Mouse (Mus musculus) heart, embryonic 14.5 days (tissue): ENCODE measurements around the gene Rbfox2. TPM values are rescaled to one million over a fixed set of nuclear protein-coding genes. Genes with fewer than 3 reads are reported as not detected.

Source experiments
- ATAC-seq: fragments of 200-750 bp; cut with Nextera tagmentation; 2 replicates; pipeline ENCODE4 v1.8.0; 2017; ENCODE audit warnings: low read depth, moderate TSS enrichment; ENCODE audit not compliant: insufficient number of reproducible peaks, insufficient read depth, low FRiP score
- H3K27ac ChIP-seq, 2 experiments: fragments of 200-500 bp in 1 of 2; fragments of 300-500 bp in 1 of 2; sonication (generic) in 1 of 2; replicated peaks in 1 of 2; 2 replicates each; pipeline ENCODE4 v1.5.1; 2012 to 2014; ENCODE audit warnings: low read depth in 2 of 2, low read length in 2 of 2, control low read depth in 1 of 2, mild to moderate bottlenecking in 1 of 2, mixed read lengths in 1 of 2; ENCODE audit not compliant: control insufficient read depth in 1 of 2, insufficient read depth in 1 of 2
- H3K27me3 ChIP-seq: fragments of 300-500 bp; sonication (generic); 2 replicates; pipeline ENCODE4 v1.6.1; 2014; ENCODE audit warnings: mild to moderate bottlenecking, low read length, control low read depth; ENCODE audit not compliant: control insufficient read depth, insufficient read depth
- H3K36me3 ChIP-seq: fragments of 300-500 bp; sonication (generic); 2 replicates; pipeline ENCODE4 v1.6.1; 2014; ENCODE audit warnings: mild to moderate bottlenecking, control low read depth, low read length, mixed read lengths; ENCODE audit not compliant: control insufficient read depth, insufficient read depth
- H3K4me1 ChIP-seq, 2 experiments: fragments of 200-500 bp in 1 of 2; fragments of 300-500 bp in 1 of 2; sonication (generic) in 1 of 2; 2 replicates each; pipeline ENCODE4 v1.6.1; 2012 to 2014; ENCODE audit warnings: low read length in 2 of 2, control low read depth in 1 of 2, mixed read lengths in 1 of 2; ENCODE audit not compliant: control insufficient read depth in 2 of 2, insufficient read depth in 2 of 2
- H3K4me2 ChIP-seq: fragments of 300-500 bp; sonication (generic); 2 replicates; pipeline ENCODE4 v1.6.1; 2014; ENCODE audit warnings: mild to moderate bottlenecking, low read length
- H3K4me3 ChIP-seq, 2 experiments: fragments of 200-500 bp in 1 of 2; fragments of 300-500 bp in 1 of 2; sonication (generic) in 1 of 2; 2 replicates each; pipeline ENCODE4 v1.5.1; 2012 to 2014; ENCODE audit warnings: low read length in 2 of 2, mild to moderate bottlenecking in 2 of 2, control low read depth in 1 of 2, low read depth in 1 of 2, moderate library complexity in 1 of 2; ENCODE audit not compliant: control insufficient read depth in 1 of 2, insufficient read depth in 1 of 2
- H3K9ac ChIP-seq: fragments of 300-500 bp; sonication (generic); 2 replicates; pipeline ENCODE4 v1.6.1; 2014; ENCODE audit warnings: mild to moderate bottlenecking, low read length
- H3K9me3 ChIP-seq: fragments of 300-500 bp; sonication (generic); 2 replicates; pipeline ENCODE4 v1.6.1; 2016; ENCODE audit warnings: low read length, control low read depth; ENCODE audit not compliant: control insufficient read depth
- WGBS: fragments of 180-500 bp; shearing (Covaris S2); extraction: QIAGEN DNeasy Blood & Tissue Kit; methylation state at CpG from one replicate; pipeline ENCODE4 v1.1.7; 2014; 5-methylcytosine and 5-hydroxymethylcytosine counted together
- polyA plus RNA-seq: library from polyadenylated mRNA; unstranded; fragments of >200 nt; fragmentation: Nextera tagmentation; extraction: Ambion mirVana; gene quantifications from 2 replicates; pipeline ENCODE4 v1.2.1, GENCODE M21; 2014

The Rbfox2 gene
- polyA plus RNA-seq, 1 experiment from 2014 or later = 89.1 TPM

DNA sequence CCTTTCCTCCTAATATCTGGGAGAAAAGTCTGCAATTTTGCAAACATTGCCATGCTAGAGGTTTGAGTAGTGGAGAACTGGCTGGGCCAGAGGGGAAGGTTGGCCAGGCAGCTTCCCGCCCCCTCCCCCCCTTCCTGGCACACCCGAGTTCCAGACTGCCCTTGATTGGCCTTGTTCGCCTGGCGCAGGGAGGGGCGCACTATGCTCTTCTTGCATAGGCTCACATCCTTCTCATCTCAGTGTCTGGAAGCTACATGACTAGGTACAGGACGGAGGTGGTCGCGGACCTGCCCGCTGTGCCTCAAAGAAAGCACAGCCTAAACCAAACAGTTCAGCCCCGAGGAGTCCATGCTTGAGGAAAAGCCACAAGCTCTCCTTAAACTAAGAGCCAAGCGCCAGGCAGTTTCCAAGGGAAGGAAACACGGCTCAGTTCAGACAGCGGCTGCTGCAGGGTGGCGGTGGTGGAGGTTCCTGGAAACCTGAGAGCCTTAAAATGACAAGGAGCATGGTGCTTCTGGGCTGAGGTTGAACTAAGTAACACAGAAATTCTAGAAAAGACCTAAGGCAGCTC is 226.0 kb downstream of the Rbfox2 start:
- Histone ChIP-seq H3K9ac (no peak overlapping the region), H3K27ac (no peak overlapping the region), H3K27me3 (no peaks in the 10 kb centered on the region), H3K4me3 (no peak overlapping the region), H3K4me1 (peaks cover 2 to 16% of the 10 kb centered on the region in 2 experiments; a peak in 3 of 4 replicates), H3K9me3 (no peaks in the 10 kb centered on the region), H3K36me3 (peaks cover 96% of the 10 kb centered on the region), H3K4me2 (no peak overlapping the region)
- WGBS = 81% methylated on average over 14 of the region's 14 CpGs
- ATAC-seq = no peak

DNA sequence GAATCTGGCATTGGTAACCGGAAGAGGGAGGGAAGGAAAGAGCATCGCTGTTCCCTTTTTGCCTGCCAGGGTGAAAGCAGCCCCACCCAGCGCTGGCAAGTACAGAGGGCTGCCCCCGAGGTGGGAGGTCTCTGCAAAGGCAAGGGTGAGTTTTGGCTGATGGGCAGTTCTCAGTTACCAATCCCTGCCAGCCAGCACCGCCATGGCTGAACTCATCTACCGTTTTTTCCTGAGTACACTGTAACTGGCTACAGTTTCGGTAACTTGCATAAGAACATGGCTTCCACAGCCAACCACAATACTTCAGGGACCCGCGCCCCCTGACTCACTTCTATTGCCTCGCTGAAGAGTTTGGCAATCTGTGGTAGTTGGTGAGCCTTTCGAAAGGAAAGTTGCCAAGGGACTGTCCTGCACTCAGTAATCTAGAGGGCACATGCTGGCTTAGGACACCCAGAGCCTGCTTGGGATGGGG is 226.9 kb downstream of the Rbfox2 start:
- Histone ChIP-seq H3K4me2 (no peak overlapping the region), H3K27me3 (no peaks in the 10 kb centered on the region), H3K4me3 (no peak overlapping the region), H3K27ac (no peak overlapping the region), H3K9me3 (no peaks in the 10 kb centered on the region), H3K4me1 (peaks cover 0 to 8% of the 10 kb centered on the region in 2 experiments; a peak in 1 of 4 replicates), H3K36me3 (peaks cover 95% of the 10 kb centered on the region), H3K9ac (no peak overlapping the region)
- WGBS = 78% methylated on average over 11 of the region's 11 CpGs
- ATAC-seq = no peak

DNA sequence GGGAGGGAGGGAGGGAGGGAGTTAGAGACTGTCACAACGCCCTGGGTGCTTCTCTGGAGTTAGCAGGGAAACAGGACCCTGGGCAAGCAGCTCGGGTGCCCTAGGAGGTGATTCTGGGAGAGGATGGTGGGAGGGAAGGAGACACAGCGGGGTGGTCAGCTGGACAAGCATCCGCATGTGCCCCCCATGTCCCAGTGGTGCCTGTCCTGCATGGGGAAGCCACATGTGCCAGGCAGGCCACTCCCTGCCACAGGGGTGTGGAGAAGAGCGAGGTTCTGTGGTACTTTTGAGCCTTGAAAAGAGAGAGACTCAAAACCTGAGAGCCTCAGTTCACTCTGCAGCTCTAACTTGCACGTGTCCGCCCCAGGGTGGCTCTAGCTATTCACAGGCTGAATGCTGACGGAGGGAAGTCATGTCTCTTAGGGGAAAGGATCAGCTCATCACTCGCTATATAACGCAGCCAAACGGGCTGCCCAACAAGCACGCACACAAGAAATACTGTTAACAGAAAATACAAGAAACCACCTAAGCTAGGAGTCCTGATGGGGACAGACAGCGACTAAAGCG is 227.5 kb downstream of the Rbfox2 start:
- Histone ChIP-seq H3K36me3 (peaks cover 94% of the 10 kb centered on the region), H3K9me3 (no peaks in the 10 kb centered on the region), H3K4me3 (no peak overlapping the region), H3K27ac (no peak overlapping the region), H3K4me2 (no peak overlapping the region), H3K4me1 (0 out of 4 replicates have a peak, but pooled peaks cover 0 to 8% of the 10 kb centered on the region in 2 experiments), H3K27me3 (no peaks in the 10 kb centered on the region), H3K9ac (no peak overlapping the region)
- 79% methylated on average over 14 of the region's 14 CpGs for WGBS
- no peak for ATAC-seq

DNA sequence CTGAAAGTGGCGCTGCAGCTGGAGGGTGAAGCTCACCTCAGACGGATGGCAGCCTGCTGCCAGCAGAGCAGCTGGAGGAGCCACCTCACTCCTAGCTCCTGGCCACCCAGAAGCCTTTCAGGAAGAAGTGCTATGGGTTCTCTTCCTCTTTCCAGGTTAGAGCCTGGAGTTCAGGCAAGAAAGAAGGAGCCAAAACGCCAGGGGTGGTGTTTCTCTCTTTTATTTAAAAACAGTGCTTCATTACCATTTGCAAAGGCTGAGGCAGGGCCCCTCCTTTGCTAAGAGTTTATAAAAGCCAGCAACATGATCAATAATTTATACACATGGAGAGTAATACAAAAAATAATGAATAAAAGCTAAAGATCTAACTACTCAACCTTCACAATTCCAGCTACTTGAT is 228.0 kb downstream of the Rbfox2 start:
- Histone ChIP-seq H3K27me3 (no peaks in the 10 kb centered on the region), H3K9ac (no peak overlapping the region), H3K4me3 (no peak overlapping the region), H3K36me3 (peaks cover 89% of the 10 kb centered on the region), H3K4me2 (no peak overlapping the region), H3K27ac (no peak overlapping the region), H3K9me3 (no peaks in the 10 kb centered on the region), H3K4me1 (0 out of 4 replicates have a peak, but pooled peaks cover 0 to 8% of the 10 kb centered on the region in 2 experiments)
- WGBS = 86% methylated on average over 3 of the region's 3 CpGs
- no peak for ATAC-seq

DNA sequence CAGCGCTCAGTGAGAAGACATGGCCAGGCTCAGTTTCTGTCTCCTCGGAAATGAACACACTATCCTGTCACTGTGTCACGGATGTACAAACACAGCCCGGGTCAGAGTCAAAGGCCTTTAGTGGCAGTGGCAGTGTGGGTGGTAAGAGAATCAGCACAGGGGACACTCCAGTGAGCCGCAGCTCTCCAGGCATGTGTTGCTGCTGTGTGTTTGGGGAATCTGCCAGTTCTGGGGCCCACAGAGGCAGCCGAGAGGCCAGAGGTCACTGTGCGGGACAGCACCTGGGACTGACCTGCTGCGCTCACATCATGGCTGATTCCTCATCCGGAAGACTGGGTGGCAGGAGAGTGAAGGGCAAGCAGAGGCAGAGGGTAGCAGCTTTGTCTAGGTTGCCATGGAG is 228.9 kb downstream of the Rbfox2 start:
- Histone ChIP-seq H3K4me1 (0 out of 4 replicates have a peak, but pooled peaks cover 0 to 8% of the 10 kb centered on the region in 2 experiments), H3K27me3 (no peaks in the 10 kb centered on the region), H3K36me3 (peaks cover 80% of the 10 kb centered on the region), H3K4me2 (no peak overlapping the region), H3K4me3 (no peak overlapping the region), H3K9ac (no peak overlapping the region), H3K9me3 (no peaks in the 10 kb centered on the region), H3K27ac (no peak overlapping the region)
- ATAC-seq = no peak
- 95% methylated on average over 9 of the region's 9 CpGs for WGBS

DNA sequence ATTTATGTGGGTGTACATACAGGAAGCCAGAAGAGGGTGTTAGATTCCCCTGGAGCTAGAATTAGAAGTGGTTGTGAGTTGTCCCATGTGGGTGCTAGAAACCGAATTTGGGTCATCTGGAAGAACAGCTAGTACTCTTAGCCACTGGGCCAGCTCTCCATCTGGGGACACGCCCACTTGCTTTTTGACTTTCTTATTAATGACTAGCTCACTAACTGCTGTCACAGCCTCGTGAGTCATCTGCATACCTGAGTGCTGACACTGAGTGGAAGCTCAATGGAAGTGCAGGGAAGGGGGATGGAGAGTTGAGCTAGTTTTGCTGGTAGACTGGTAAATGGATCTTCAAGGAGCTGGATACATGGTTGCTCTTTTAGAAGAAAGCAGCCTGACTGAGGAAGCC is 230.3 kb downstream of the Rbfox2 start:
- WGBS = 80% methylated on average over 3 of the region's 3 CpGs
- Histone ChIP-seq H3K9me3 (no peaks in the 10 kb centered on the region), H3K36me3 (peaks cover 67% of the 10 kb centered on the region), H3K4me1 (peaks cover 2 to 10% of the 10 kb centered on the region in 2 experiments; a peak in 2 of 4 replicates), H3K27me3 (no peaks in the 10 kb centered on the region), H3K27ac (no peak overlapping the region), H3K4me3 (no peak overlapping the region), H3K4me2 (no peak overlapping the region), H3K9ac (no peak overlapping the region)
- ATAC-seq = no peak

DNA sequence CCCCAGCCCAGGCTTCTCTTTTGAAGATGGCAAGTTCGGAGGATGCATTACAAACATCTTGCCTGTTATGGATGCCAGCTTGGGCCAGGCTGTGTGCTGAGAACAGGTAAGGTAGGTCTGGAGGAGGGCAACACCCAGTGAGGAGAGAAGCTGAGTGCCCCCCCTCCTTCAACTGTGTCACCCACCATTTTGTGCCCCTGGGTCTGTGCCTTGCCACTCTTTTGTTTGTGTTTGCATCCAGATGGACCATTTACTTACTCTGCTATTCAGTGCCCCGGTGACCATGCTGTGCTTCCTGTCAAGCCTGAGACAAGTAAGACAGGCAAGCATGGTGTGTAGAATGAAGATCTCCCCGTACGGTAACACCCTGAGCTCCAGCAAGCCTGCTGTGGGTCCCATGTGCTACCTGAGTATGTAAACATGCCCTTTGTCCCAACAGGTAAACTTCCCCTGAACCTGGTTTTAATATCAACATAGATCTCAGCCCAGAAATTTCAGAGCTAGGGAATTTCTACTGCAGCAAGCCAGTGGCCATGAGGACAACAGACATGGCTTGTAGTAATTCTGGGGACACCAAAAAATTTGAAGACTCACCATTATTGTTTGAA is 234.1 kb downstream of the Rbfox2 start:
- H3K9ac ChIP-seq = no peak overlapping the region
- no peak overlapping the region for H3K4me3 ChIP-seq
- no peak for ATAC-seq
- WGBS = 79% methylated on average over 4 of the region's 4 CpGs
- H3K4me1 ChIP-seq = peaks cover 14 to 21% of the 10 kb centered on the region in 2 experiments
- no peak overlapping the region for H3K27ac ChIP-seq
- H3K27me3 ChIP-seq = no peaks in the 10 kb centered on the region
- no peak overlapping the region for H3K4me2 ChIP-seq
- H3K36me3 ChIP-seq = peaks cover 31% of the 10 kb centered on the region
- H3K9me3 ChIP-seq = no peaks in the 10 kb centered on the region
